Comparison of ENCODE assay signal across 20 mouse cellular contexts in the genomic region with DNA sequence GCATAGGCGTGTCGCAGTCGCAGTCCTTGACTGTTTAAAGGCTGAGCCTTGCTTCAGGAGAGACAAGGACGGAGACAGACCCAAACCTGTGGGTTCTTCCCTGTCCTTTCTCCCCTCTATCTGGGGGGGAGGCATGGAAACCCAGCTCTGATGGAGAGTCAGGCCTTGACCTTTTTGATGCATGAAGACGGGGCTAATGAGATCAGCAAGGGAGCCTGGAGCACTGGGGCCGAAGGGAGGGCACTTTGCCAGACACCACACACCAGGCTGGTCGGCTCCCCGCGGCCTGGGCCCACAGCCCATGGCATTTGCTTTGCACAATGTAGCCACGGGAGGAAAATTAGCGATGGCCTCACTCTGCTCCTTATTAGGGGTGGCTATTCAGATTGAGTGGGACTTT. TPM values are rescaled to one million over a fixed set of nuclear protein-coding genes. Genes with fewer than 3 reads are reported as not detected.
DNase-seq lines count a peak whose midpoint lies in the region; ATAC-seq lines count a peak whose summit lies in the region.
"Had no signal": no experiment of that assay in that cellular context is flagged by ENCODE, and none has a peak within 500 bp of the region (broad histone marks: within the 10 kb centered on the region; RNA-seq: fewer than 3 reads in every experiment).

No protein-coding gene starts in this region.

- H3K4me2 ChIP-seq in lung, embryonic 16.5 days (ENCODE audit: low read depth, low read length): no peak overlapping the region
- no peak overlapping the region for H3K4me2 ChIP-seq in embryonic facial prominence, embryonic 13.5 days
- H3K4me2 ChIP-seq in liver, embryonic 11.5 days: no peak overlapping the region
- H3K4me2 ChIP-seq: hindbrain, embryonic 15.5 days; limb, embryonic 12.5 days; neural tube, embryonic 13.5 days had no signal

- H3K36me3 ChIP-seq in lung, embryonic 16.5 days (ENCODE audit: control insufficient read depth, insufficient read depth, low read length): no peaks in the 10 kb centered on the region
- no peaks in the 10 kb centered on the region for H3K36me3 ChIP-seq in embryonic facial prominence, embryonic 13.5 days
- H3K36me3 ChIP-seq in liver, embryonic 11.5 days (ENCODE audit: control insufficient read depth, insufficient read depth, low read length): no peaks in the 10 kb centered on the region
- H3K36me3 ChIP-seq: hindbrain, embryonic 15.5 days; limb, embryonic 12.5 days; neural tube, embryonic 13.5 days had no signal

- ATAC-seq in lung, embryonic 16.5 days (ENCODE audit: low read depth): 0 out of 2 replicates have a peak, but pooled peaks have one; percentile 4
- ATAC-seq in embryonic facial prominence, embryonic 13.5 days (ENCODE audit: insufficient number of reproducible peaks, insufficient read depth, low FRiP score, low TSS enrichment, low read depth): no peak
- no peak for ATAC-seq in liver, embryonic 11.5 days (replicated peaks; ENCODE audit: low FRiP score)
- ATAC-seq: liver, postnatal 0 days; midbrain, embryonic 16.5 days had no signal

- DNase-seq in embryo, embryonic 10.5 days (ENCODE audit: low spot score): peak; percentile 4
- no peak for DNase-seq in embryo, embryonic 10 days (ENCODE audit: low spot score)
- no peak for DNase-seq in lung, postnatal 25 days (ENCODE audit: low spot score)
- DNase-seq in adrenal gland, adult 18-20 months (ENCODE audit: low spot score in 2 of 2): peak; percentile 35 to 36
- no peak for DNase-seq in c-Kit-positive CD71-positive TER-119-positive erythroid progenitor cells, embryonic 14.5 days (ENCODE audit: low spot score)
- DNase-seq in liver, embryonic 11.5 days (ENCODE audit: low spot score): no peak
- DNase-seq: cerebellum, adult 9-11 months; heart, adult 11 months; kidney, adult 2 months; layer of hippocampus, postnatal 36 days; liver, postnatal 0 days; right cerebral cortex, postnatal 14 days; thymus, postnatal 14 days had no signal

- H3K9me3 ChIP-seq in lung, embryonic 16.5 days (ENCODE audit: control insufficient read depth, low read length): no peaks in the 10 kb centered on the region
- no peaks in the 10 kb centered on the region for H3K9me3 ChIP-seq in embryonic facial prominence, embryonic 13.5 days
- H3K9me3 ChIP-seq in liver, embryonic 11.5 days (ENCODE audit: control insufficient read depth, low read length): no peaks in the 10 kb centered on the region
- H3K9me3 ChIP-seq: hindbrain, embryonic 15.5 days; limb, embryonic 12.5 days; neural tube, embryonic 13.5 days had no signal

- no peaks in the 10 kb centered on the region for H3K4me1 ChIP-seq in lung, embryonic 16.5 days (replicated peaks; ENCODE audit: control insufficient read depth, insufficient read depth, low read length)
- peaks cover 22% of the 10 kb centered on the region for H3K4me1 ChIP-seq in embryonic facial prominence, embryonic 13.5 days
- no peaks in the 10 kb centered on the region for H3K4me1 ChIP-seq in liver, embryonic 11.5 days (replicated peaks; ENCODE audit: control insufficient read depth, insufficient read depth, low read length)
- H3K4me1 ChIP-seq: hindbrain, embryonic 15.5 days; neural tube, embryonic 13.5 days had no signal

- 75% methylated on average over 11 of the region's 11 CpGs for WGBS in lung, embryonic 16.5 days
- 51% methylated on average over 11 of the region's 11 CpGs for WGBS in embryonic facial prominence, embryonic 13.5 days
- WGBS in liver, embryonic 11.5 days: 82% methylated on average over 11 of the region's 11 CpGs

- H3K9ac ChIP-seq in lung, embryonic 16.5 days (ENCODE audit: low read length): no peak overlapping the region
- no peak overlapping the region for H3K9ac ChIP-seq in embryonic facial prominence, embryonic 13.5 days
- no peak overlapping the region for H3K9ac ChIP-seq in liver, embryonic 11.5 days (ENCODE audit: low read depth, low read length)
- H3K9ac ChIP-seq: hindbrain, embryonic 15.5 days; limb, embryonic 12.5 days; liver, postnatal 0 days; neural tube, embryonic 13.5 days had no signal

- no peaks in the 10 kb centered on the region for H3K27me3 ChIP-seq in lung, embryonic 16.5 days (ENCODE audit: control insufficient read depth, insufficient read depth, low read depth, low read length)
- no peaks in the 10 kb centered on the region for H3K27me3 ChIP-seq in embryonic facial prominence, embryonic 13.5 days
- no peaks in the 10 kb centered on the region for H3K27me3 ChIP-seq in liver, embryonic 11.5 days (replicated peaks; ENCODE audit: control insufficient read depth, insufficient read depth, low read length)
- H3K27me3 ChIP-seq: hindbrain, embryonic 15.5 days; neural tube, embryonic 13.5 days had no signal

- H3K27ac ChIP-seq in lung, embryonic 16.5 days (ENCODE audit: low read length): no peak overlapping the region
- peak overlapping the region; percentile 30; the same call in 1 of the 2 replicates for H3K27ac ChIP-seq in embryonic facial prominence, embryonic 13.5 days
- no peak overlapping the region for H3K27ac ChIP-seq in liver, embryonic 11.5 days (ENCODE audit: low read depth, low read length)
- H3K27ac ChIP-seq: hindbrain, embryonic 15.5 days; limb, embryonic 12.5 days; macrophage; neural tube, embryonic 13.5 days had no signal

- no peak overlapping the region for H3K4me3 ChIP-seq in lung, embryonic 16.5 days (ENCODE audit: low read length)
- H3K4me3 ChIP-seq in embryonic facial prominence, embryonic 13.5 days: no peak overlapping the region
- no peak overlapping the region for H3K4me3 ChIP-seq in liver, embryonic 11.5 days (ENCODE audit: low read depth, low read length)
- H3K4me3 ChIP-seq: hindbrain, embryonic 15.5 days; limb, embryonic 12.5 days; neural tube, embryonic 13.5 days had no signal

RNA-seq across cellular contexts. Expression of a gene that starts 56.5 kb away (rescaled TPM):
- polyA plus RNA-seq in lung, embryonic 16.5 days (2015; fragmentation: Nextera tagmentation; extraction: Ambion mirVana): 3.3 and 3.6 TPM in 2 replicates
- 1 to 10 TPM; 3.0 to 8.4 TPM for total RNA-seq in adrenal gland, adult 18-20 months (2021)
- 7.7 and 8.1 TPM in 2 replicates for polyA plus RNA-seq in embryonic facial prominence, embryonic 13.5 days (2015; fragmentation: Nextera tagmentation; extraction: Ambion mirVana)
- polyA plus RNA-seq in liver, embryonic 11.5 days (2014; fragmentation: Nextera tagmentation; extraction: Ambion mirVana): 0.44 and 0.45 TPM in 2 replicates

Comparison
In these comparisons a context has a peak if more than half of its experiments do, and no peak if none do; other contexts are left out.
1. DNase-seq: peak in embryo, embryonic 10.5 days (single experiment) and adrenal gland, adult 18-20 months (2 of 2); none in embryo, embryonic 10 days (single experiment), lung, postnatal 25 days (single experiment), c-Kit-positive CD71-positive TER-119-positive erythroid progenitor cells, embryonic 14.5 days (single experiment) and liver, embryonic 11.5 days (single experiment).